Mouse (Mus musculus) liver, embryonic 14.5 days (tissue): ENCODE measurements around the gene Glycam1. TPM values are rescaled to one million over a fixed set of nuclear protein-coding genes. Genes with fewer than 3 reads are reported as not detected.

Source experiments
- ATAC-seq: fragments of 200-750 bp; cut with Nextera tagmentation; 2 replicates; pipeline ENCODE4 v1.8.0; 2017; ENCODE audit warnings: moderate number of reproducible peaks, mild to moderate bottlenecking, moderate library complexity; ENCODE audit not compliant: insufficient read depth
- DNase-seq, 3 experiments: peaks; one replicate each; pipeline ENCODE4 v3.0.0-alpha.2; 2012 to 2013; ENCODE audit warnings: low read depth in 3 of 3, low spot score in 3 of 3
- H3K27ac ChIP-seq: fragments of 300-500 bp; sonication (generic); 2 replicates; pipeline ENCODE4 v1.5.1; 2014; ENCODE audit warnings: moderate library complexity, mild to moderate bottlenecking, control low read depth, inconsistent platforms
- H3K27me3 ChIP-seq: fragments of 300-500 bp; sonication (generic); 2 replicates; pipeline ENCODE4 v1.6.1; 2014; ENCODE audit warnings: mild to moderate bottlenecking, low read length, moderate library complexity; ENCODE audit not compliant: control insufficient read depth, insufficient read depth
- H3K36me3 ChIP-seq: fragments of 300-500 bp; sonication (generic); replicated peaks from 2 replicates; pipeline ENCODE4 v1.6.1; 2014; ENCODE audit warnings: low read depth; ENCODE audit not compliant: control insufficient read depth, insufficient read depth
- H3K4me1 ChIP-seq, 2 experiments: fragments of 200-500 bp in 1 of 2; fragments of 300-500 bp in 1 of 2; sonication (generic) in 1 of 2; replicated peaks; 2 replicates each; pipeline ENCODE4 v1.6.1; 2012 to 2014; ENCODE audit warnings: antibody characterized with exemption in 1 of 2, inconsistent platforms in 1 of 2, low read length in 1 of 2; ENCODE audit not compliant: control insufficient read depth in 2 of 2, insufficient read depth in 2 of 2
- H3K4me2 ChIP-seq: fragments of 300-500 bp; sonication (generic); 2 replicates; pipeline ENCODE4 v1.6.1; 2014; ENCODE audit warnings: low read depth, mild to moderate bottlenecking, control low read depth, moderate library complexity
- H3K4me3 ChIP-seq, 2 experiments: fragments of 200-500 bp in 1 of 2; fragments of 300-500 bp in 1 of 2; sonication (generic) in 1 of 2; 2 replicates each; pipeline ENCODE4 v1.5.1; 2012 to 2014; ENCODE audit warnings: low read depth in 2 of 2, low read length in 2 of 2, mild to moderate bottlenecking in 2 of 2, control low read depth in 1 of 2, inconsistent platforms in 1 of 2, moderate library complexity in 1 of 2; ENCODE audit not compliant: insufficient read depth in 1 of 2
- H3K9ac ChIP-seq: fragments of 300-500 bp; sonication (generic); replicated peaks from 2 replicates; pipeline ENCODE4 v1.6.1; 2014; ENCODE audit warnings: mild to moderate bottlenecking, control low read depth, moderate library complexity
- H3K9me3 ChIP-seq: fragments of 300-500 bp; sonication (generic); 2 replicates; pipeline ENCODE4 v1.6.1; 2016; ENCODE audit warnings: low read length, mixed read lengths; ENCODE audit not compliant: control insufficient read depth
- CTCF ChIP-seq: IDR thresholded peaks from 2 replicates; pipeline ENCODE4 v1.5.1; 2016; ENCODE audit warnings: antibody characterized with exemption, low read depth, control low read depth
- EP300 ChIP-seq: IDR thresholded peaks from 2 replicates; pipeline ENCODE4 v1.6.1; 2016; ENCODE audit warnings: antibody characterized with exemption, low read depth
- WGBS: fragments of 180-500 bp; shearing (Covaris S2); extraction: QIAGEN DNeasy Blood & Tissue Kit; methylation state at CpG from one replicate; pipeline ENCODE4 v1.1.7; 2014; ENCODE audit not compliant: insufficient replicate concordance; 5-methylcytosine and 5-hydroxymethylcytosine counted together
- polyA plus RNA-seq, 2 experiments: library from polyadenylated mRNA; depleted of rRNA in 1 of 2; stranded (reverse) in 1 of 2; unstranded in 1 of 2; fragments of >200 nt; fragmentation: Nextera tagmentation in 1 of 2; extraction: Ambion mirVana in 1 of 2; gene quantifications; 2 replicates each; pipeline versions ENCODE4 v1.2.1 to v1.2.3; 2012 to 2014

Gene Glycam1
- polyA plus RNA-seq, 2 experiments, result not detected

GRCm38 (mm10) chr15:103535786-103536185 lies 29.1 kb downstream of the Glycam1 start:
- H3K4me3 ChIP-seq, result no peak overlapping the region
- no peaks in the 10 kb centered on the region for H3K36me3 ChIP-seq
- WGBS, result 24% methylated on average over 1 of the region's 1 CpGs
- no peaks in the 10 kb centered on the region for H3K4me1 ChIP-seq
- no peaks in the 10 kb centered on the region for H3K9me3 ChIP-seq
- no peak overlapping the region for H3K4me2 ChIP-seq
- ATAC-seq (no peak), DNase-seq (no peak)
- peaks cover 25% of the 10 kb centered on the region for H3K27me3 ChIP-seq
- H3K27ac ChIP-seq, result no peak overlapping the region
- no peak for TF ChIP-seq EP300
- no peak for TF ChIP-seq CTCF
- H3K9ac ChIP-seq, result no peak overlapping the region

DNA sequence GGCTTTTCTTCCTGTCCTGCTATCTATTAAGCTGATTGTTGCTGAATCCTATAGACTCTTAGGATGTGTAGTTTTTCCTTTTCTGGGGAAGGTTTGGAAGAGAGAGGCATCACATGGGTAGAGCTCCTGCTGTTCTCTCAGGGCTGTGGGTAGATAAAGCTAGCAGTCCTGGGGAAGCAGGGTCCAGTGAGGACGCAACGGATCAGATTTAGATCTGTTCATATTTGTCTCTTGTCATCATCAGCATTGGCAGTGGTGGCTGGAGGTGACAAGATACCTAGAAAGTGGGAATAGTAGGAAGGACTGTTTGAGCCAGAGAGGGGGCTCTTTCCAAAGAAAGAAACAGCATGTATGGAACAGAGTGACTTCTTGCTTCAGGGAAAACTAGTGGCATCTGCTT lies 29.9 kb downstream of the Glycam1 start:
- Histone ChIP-seq H3K4me1 (no peaks in the 10 kb centered on the region), H3K36me3 (no peaks in the 10 kb centered on the region), H3K4me3 (no peak overlapping the region), H3K27ac (no peak overlapping the region), H3K9me3 (no peaks in the 10 kb centered on the region), H3K27me3 (peaks cover 25% of the 10 kb centered on the region), H3K4me2 (no peak overlapping the region), H3K9ac (no peak overlapping the region)
- 53% methylated on average over 2 of the region's 2 CpGs for WGBS
- no peak for TF ChIP-seq EP300
- no peak for TF ChIP-seq CTCF
- ATAC-seq, result no peak
- no peak for DNase-seq

DNA sequence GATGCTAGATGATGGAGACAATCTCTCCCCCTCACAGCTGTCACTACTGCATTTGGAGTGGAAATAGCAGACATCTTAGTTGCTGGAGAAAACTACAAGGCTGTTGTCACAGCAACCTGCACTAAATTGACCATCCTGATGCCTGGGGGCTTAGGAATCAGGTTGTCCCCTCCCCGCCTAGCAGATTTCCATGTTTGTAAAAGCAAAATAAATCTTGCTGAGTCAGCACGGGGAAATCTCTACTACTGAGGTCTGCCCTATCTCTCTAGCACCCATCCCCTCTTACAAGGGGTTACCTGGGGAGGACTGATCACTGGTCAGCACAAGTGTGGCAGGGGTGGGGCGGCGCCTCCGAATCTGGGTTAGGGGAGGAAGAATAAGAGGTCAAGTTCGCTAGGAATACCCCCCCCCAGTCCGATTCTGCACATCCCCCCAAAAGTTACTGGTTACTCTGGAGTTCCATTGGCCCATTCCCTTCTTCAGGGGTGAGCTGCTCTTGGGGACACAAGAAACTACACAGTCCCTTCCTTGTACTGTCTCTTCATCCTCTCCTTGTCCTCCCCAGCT lies 30.7 kb downstream of the Glycam1 start:
- no peak overlapping the region for H3K4me3 ChIP-seq
- H3K4me2 ChIP-seq, result no peak overlapping the region
- H3K27me3 ChIP-seq, result peaks cover 25% of the 10 kb centered on the region
- no peak for TF ChIP-seq EP300
- no peak for TF ChIP-seq CTCF
- H3K9ac ChIP-seq, result no peak overlapping the region
- WGBS, result 63% methylated on average over 7 of the region's 7 CpGs
- ATAC-seq (no peak), DNase-seq (no peak)
- H3K27ac ChIP-seq, result no peak overlapping the region
- H3K9me3 ChIP-seq, result no peaks in the 10 kb centered on the region
- H3K36me3 ChIP-seq, result no peaks in the 10 kb centered on the region
- no peaks in the 10 kb centered on the region for H3K4me1 ChIP-seq

DNA sequence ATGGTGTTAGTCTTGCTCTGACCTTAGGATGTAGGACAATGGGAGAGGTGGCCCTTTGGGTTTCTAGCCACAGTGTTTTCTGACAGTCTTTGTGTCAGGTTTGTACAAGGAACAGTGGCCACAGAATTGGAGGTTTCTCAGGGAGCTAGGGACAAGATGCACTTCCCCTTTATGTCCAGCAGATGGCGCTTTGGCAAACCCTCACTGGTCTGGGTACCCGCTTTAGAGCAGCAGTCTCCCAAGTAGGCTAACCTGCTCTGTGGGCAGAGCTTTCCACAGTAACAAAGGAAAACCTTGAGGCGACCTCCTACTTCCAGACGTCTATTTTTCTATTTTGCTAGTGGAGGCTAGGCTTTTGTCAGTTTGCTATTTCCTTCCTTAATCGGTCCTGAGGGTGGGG lies 34.5 kb downstream of the Glycam1 start:
- Histone ChIP-seq H3K9me3 (no peaks in the 10 kb centered on the region), H3K4me2 (no peak overlapping the region), H3K9ac (no peak overlapping the region), H3K4me1 (no peaks in the 10 kb centered on the region), H3K36me3 (no peaks in the 10 kb centered on the region), H3K4me3 (no peak overlapping the region), H3K27ac (no peak overlapping the region), H3K27me3 (no peaks in the 10 kb centered on the region)
- no peak for ATAC-seq
- TF ChIP-seq EP300 (no peak), CTCF (peak; percentile 94)
- DNase-seq, result peak in 2 of 3 experiments; percentile 12 to 13
- WGBS, result 13% methylated on average over 5 of the region's 5 CpGs

DNA sequence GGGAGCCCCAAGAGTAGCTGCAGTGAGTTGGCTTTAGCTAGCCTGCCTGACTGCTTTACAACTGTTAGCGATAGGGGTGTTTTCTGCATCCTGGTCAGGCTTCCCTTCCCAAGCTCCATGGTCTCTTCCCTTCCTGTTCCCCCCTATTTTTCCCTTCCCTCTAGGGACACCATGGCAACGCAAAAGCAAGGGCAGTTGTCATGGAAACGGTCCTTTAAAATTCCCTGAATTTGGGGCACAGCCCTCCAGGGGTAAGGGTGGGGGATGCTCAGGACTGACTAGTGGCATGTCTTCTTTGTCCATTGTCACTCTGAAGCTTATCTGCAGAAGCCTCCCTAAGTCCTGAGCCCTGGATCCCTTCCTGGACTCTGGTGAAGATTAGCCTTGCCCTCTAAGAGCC lies 41.7 kb downstream of the Glycam1 start:
- H3K4me2 ChIP-seq, result no peak overlapping the region
- 60% methylated on average over 3 of the region's 3 CpGs for WGBS
- no peak for TF ChIP-seq EP300
- TF ChIP-seq CTCF, result no peak

More for the DNA sequence above, 41.7 kb downstream of the Glycam1 start:
- no peak for DNase-seq
- no peak overlapping the region for H3K27ac ChIP-seq
- H3K9ac ChIP-seq, result no peak overlapping the region
- ATAC-seq, result no peak
- H3K4me1 ChIP-seq, result no peaks in the 10 kb centered on the region
- no peaks in the 10 kb centered on the region for H3K36me3 ChIP-seq
- no peaks in the 10 kb centered on the region for H3K9me3 ChIP-seq
- no peak overlapping the region for H3K4me3 ChIP-seq
- H3K27me3 ChIP-seq, result no peaks in the 10 kb centered on the region
